Mouse (Mus musculus) liver, adult 2 months (tissue): ENCODE data around the gene Fcer1g.

Experiments used
- CTCF ChIP-seq: fragments of 200-500 bp; IDR thresholded peaks from 2 replicates; pipeline ENCODE4 v1.5.1; 2011; ENCODE audit warnings: low read depth, low read length, control low read depth
- POLR2A ChIP-seq: fragments of 200-500 bp; IDR thresholded peaks from 2 replicates; pipeline ENCODE4 v1.6.1; 2011; ENCODE audit warnings: low read length, control low read depth; ENCODE audit not compliant: insufficient read depth; ENCODE audit errors: extremely low read depth

DNA sequence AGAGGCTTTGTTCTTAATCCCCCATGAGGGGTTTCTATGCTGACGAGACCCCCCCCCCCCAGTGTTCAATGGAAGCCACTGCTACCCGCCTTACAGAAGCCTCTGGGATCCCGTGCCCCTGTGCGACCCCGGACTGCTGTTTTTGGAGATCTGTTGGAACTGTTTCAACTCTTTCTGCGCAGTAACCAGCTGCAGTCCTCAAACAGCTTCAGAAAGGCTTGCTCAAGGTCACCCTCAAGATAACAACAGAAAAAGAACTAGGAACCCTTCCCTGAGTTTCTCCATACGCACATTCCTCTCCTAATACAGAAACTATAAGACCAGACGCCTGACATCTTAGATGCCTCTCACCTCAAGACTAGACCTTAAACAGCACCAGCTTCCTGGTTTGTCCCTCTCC lies 45.1 kb downstream of the Fcer1g start:
- no peak for TF ChIP-seq CTCF
- TF ChIP-seq POLR2A: no peak
